Mouse (Mus musculus) embryonic facial prominence, embryonic 11.5 days (tissue): ENCODE measurements at regions not wholly inside any gene's neighbourhood (a gene's known extent, or its start where the extent isn't known, plus 50 kb on each side); places are given as distances from the start of the nearest gene placed in this dataset.

ENCODE experiments used
- ATAC-seq: fragments of 200-750 bp; cut with Nextera tagmentation; replicated peaks from 2 replicates; pipeline ENCODE4 v1.8.0; 2017; ENCODE audit warnings: low read depth; ENCODE audit not compliant: insufficient number of reproducible peaks, low FRiP score, low TSS enrichment
- DNase-seq: peaks from one replicate; pipeline ENCODE4 v3.0.0-alpha.2; 2015; ENCODE audit warnings: low spot score
- H3K27ac ChIP-seq: fragments of 300-500 bp; sonication (generic); replicated peaks from 2 replicates; pipeline ENCODE4 v1.5.1; 2014; ENCODE audit warnings: mild to moderate bottlenecking, low read depth, low read length, control low read depth
- H3K27me3 ChIP-seq: fragments of 300-500 bp; sonication (generic); 2 replicates; pipeline ENCODE4 v1.6.1; 2014; ENCODE audit warnings: mild to moderate bottlenecking, low read length, moderate library complexity, mixed read lengths; ENCODE audit not compliant: control insufficient read depth, insufficient read depth
- H3K36me3 ChIP-seq: fragments of 300-500 bp; sonication (generic); replicated peaks from 2 replicates; pipeline ENCODE4 v1.6.1; 2014; ENCODE audit warnings: low read depth, mild to moderate bottlenecking, low read length, moderate library complexity, mixed read lengths; ENCODE audit not compliant: control insufficient read depth, insufficient read depth
- H3K4me1 ChIP-seq: fragments of 300-500 bp; sonication (generic); 2 replicates; pipeline ENCODE4 v1.6.1; 2014; ENCODE audit warnings: low read length, mixed read lengths; ENCODE audit not compliant: control insufficient read depth, insufficient read depth
- H3K4me2 ChIP-seq: fragments of 300-500 bp; sonication (generic); 2 replicates; pipeline ENCODE4 v1.6.1; 2014; ENCODE audit warnings: low read depth, mild to moderate bottlenecking, control low read depth, low read length, moderate library complexity
- H3K4me3 ChIP-seq: fragments of 300-500 bp; sonication (generic); 2 replicates; pipeline ENCODE4 v1.5.1; 2014; ENCODE audit warnings: low read depth, low read length, control low read depth
- H3K9ac ChIP-seq: fragments of 300-500 bp; sonication (generic); replicated peaks from 2 replicates; pipeline ENCODE4 v1.6.1; 2014; ENCODE audit warnings: mild to moderate bottlenecking, control low read depth, low read length
- H3K9me3 ChIP-seq: fragments of 300-500 bp; sonication (generic); replicated peaks from 2 replicates; pipeline ENCODE4 v1.6.1; 2016; ENCODE audit warnings: mild to moderate bottlenecking, low read length, inconsistent platforms, mixed read lengths; ENCODE audit not compliant: control insufficient read depth
- WGBS: fragments of 180-500 bp; shearing (Covaris S2); extraction: QIAGEN DNeasy Blood & Tissue Kit; methylation state at CpG from one replicate; pipeline ENCODE4 v1.1.7; 2014; 5-methylcytosine and 5-hydroxymethylcytosine counted together

- H3K4me3 ChIP-seq: no peak overlapping the region
- H3K4me2 ChIP-seq: no peak overlapping the region
- no peaks in the 10 kb centered on the region for H3K36me3 ChIP-seq
- H3K4me1 ChIP-seq: peaks cover under 1% of the 10 kb centered on the region; the same call in 1 of the 2 replicates
- H3K9ac ChIP-seq: no peak overlapping the region
- WGBS: 89% methylated on average over 5 of the region's 5 CpGs
- DNase-seq (no peak), ATAC-seq (no peak)
- H3K9me3 ChIP-seq: no peaks in the 10 kb centered on the region
- H3K27ac ChIP-seq: no peak overlapping the region
- no peaks in the 10 kb centered on the region for H3K27me3 ChIP-seq
Observed at GRCm38 (mm10) chr2:28303936-28304335, 111.1 kb downstream of the Olfm1 start.

- 0 out of 2 replicates have a peak, but pooled peaks have one; percentile 9 for ATAC-seq
- Histone ChIP-seq H3K27ac (no peak overlapping the region), H3K9ac (no peak overlapping the region), H3K4me3 (no peak overlapping the region), H3K36me3 (no peaks in the 10 kb centered on the region), H3K27me3 (no peaks in the 10 kb centered on the region), H3K4me1 (no peaks in the 10 kb centered on the region), H3K9me3 (no peaks in the 10 kb centered on the region), H3K4me2 (no peak overlapping the region)
- DNase-seq: peak; percentile 57
- 9% methylated on average over 3 of the region's 3 CpGs for WGBS
Observed at GRCm38 (mm10) chr2:28304712-28305111, 111.9 kb downstream of the Olfm1 start.

- no peak overlapping the region for H3K27ac ChIP-seq
- no peaks in the 10 kb centered on the region for H3K36me3 ChIP-seq
- no peaks in the 10 kb centered on the region for H3K4me1 ChIP-seq
- H3K9me3 ChIP-seq: no peaks in the 10 kb centered on the region
- H3K9ac ChIP-seq: no peak overlapping the region
- ATAC-seq: no peak
- H3K4me2 ChIP-seq: no peak overlapping the region
- 82% methylated on average over 5 of the region's 5 CpGs for WGBS
- no peaks in the 10 kb centered on the region for H3K27me3 ChIP-seq
- H3K4me3 ChIP-seq: no peak overlapping the region
- no peak for DNase-seq
Observed at GRCm38 (mm10) chr2:28309122-28309521, 116.3 kb downstream of the Olfm1 start.

- Histone ChIP-seq H3K4me3 (no peak overlapping the region), H3K27ac (no peak overlapping the region), H3K9me3 (no peaks in the 10 kb centered on the region), H3K4me2 (no peak overlapping the region), H3K36me3 (no peaks in the 10 kb centered on the region), H3K27me3 (no peaks in the 10 kb centered on the region), H3K9ac (no peak overlapping the region), H3K4me1 (no peaks in the 10 kb centered on the region)
- WGBS: 81% methylated on average over 6 of the region's 6 CpGs
- ATAC-seq: no peak
- DNase-seq: no peak
Observed at GRCm38 (mm10) chr2:28312212-28312611, 119.4 kb downstream of the Olfm1 start.

GRCm38 (mm10) chr2:28325502-28325901 is 121.1 kb upstream of the Ppp1r26 start:
- ATAC-seq: no peak
- H3K4me3 ChIP-seq: no peak overlapping the region
- no peak overlapping the region for H3K9ac ChIP-seq
- DNase-seq: no peak
- H3K4me1 ChIP-seq: no peaks in the 10 kb centered on the region
- WGBS: 81% methylated on average over 11 of the region's 11 CpGs
- no peak overlapping the region for H3K27ac ChIP-seq
- no peaks in the 10 kb centered on the region for H3K9me3 ChIP-seq
- H3K4me2 ChIP-seq: no peak overlapping the region
- no peaks in the 10 kb centered on the region for H3K36me3 ChIP-seq
- H3K27me3 ChIP-seq: no peaks in the 10 kb centered on the region

- Histone ChIP-seq H3K4me1 (no peaks in the 10 kb centered on the region), H3K4me2 (no peak overlapping the region), H3K4me3 (no peak overlapping the region), H3K9ac (no peak overlapping the region), H3K27ac (no peak overlapping the region), H3K9me3 (no peaks in the 10 kb centered on the region), H3K36me3 (no peaks in the 10 kb centered on the region), H3K27me3 (no peaks in the 10 kb centered on the region)
- 54% methylated on average over 6 of the region's 6 CpGs for WGBS
- DNase-seq (no peak), ATAC-seq (no peak)
Observed at GRCm38 (mm10) chr2:28326056-28326455, 120.5 kb upstream of the Ppp1r26 start.

GRCm38 (mm10) chr2:28326682-28327081 is 119.9 kb upstream of the Ppp1r26 start:
- ATAC-seq: no peak
- no peaks in the 10 kb centered on the region for H3K36me3 ChIP-seq
- H3K9me3 ChIP-seq: no peaks in the 10 kb centered on the region
- no peak overlapping the region for H3K27ac ChIP-seq
- H3K4me1 ChIP-seq: no peaks in the 10 kb centered on the region
- no peaks in the 10 kb centered on the region for H3K27me3 ChIP-seq
- WGBS: 82% methylated on average over 3 of the region's 3 CpGs
- no peak overlapping the region for H3K4me3 ChIP-seq
- no peak for DNase-seq
- H3K9ac ChIP-seq: no peak overlapping the region
- H3K4me2 ChIP-seq: no peak overlapping the region

- Histone ChIP-seq H3K9me3 (no peaks in the 10 kb centered on the region), H3K27ac (no peak overlapping the region), H3K4me1 (no peaks in the 10 kb centered on the region), H3K27me3 (no peaks in the 10 kb centered on the region), H3K4me2 (no peak overlapping the region), H3K4me3 (no peak overlapping the region), H3K9ac (no peak overlapping the region), H3K36me3 (no peaks in the 10 kb centered on the region)
- WGBS: 87% methylated on average over 5 of the region's 5 CpGs
- ATAC-seq (no peak), DNase-seq (no peak)
Observed at GRCm38 (mm10) chr2:28329130-28329529, 117.5 kb upstream of the Ppp1r26 start.
